Mouse (Mus musculus): ENCODE measurements around the gene Igf1r.

DNA sequence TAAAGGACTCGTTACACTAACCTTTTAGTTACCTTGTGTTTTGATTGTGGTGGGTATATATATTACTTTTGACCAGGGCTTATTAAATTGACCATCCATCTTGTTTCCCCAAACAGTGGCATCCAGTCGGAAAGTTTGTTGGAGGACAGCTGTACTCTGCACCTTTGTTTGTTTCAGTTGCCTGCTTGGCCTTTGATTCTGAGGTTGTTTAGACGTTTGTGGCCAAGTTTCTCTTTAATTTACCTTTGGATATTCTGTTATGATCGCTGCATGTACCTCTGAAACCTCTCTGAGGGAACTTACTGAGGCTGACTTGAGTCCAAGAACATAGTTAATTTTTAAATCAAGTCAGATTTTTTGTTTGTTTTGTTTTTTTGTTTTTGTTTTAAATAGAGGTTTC lies 94.5 kb downstream of the Igf1r start:
- TF ChIP-seq CTCF (IDR thresholded peaks at IDR 0.05) = no peak
- no peak for TF ChIP-seq EP300 (IDR thresholded peaks at IDR 0.05; ENCODE audit: insufficient read depth, low read depth, low read length)
- TF ChIP-seq POLR2A (IDR thresholded peaks at IDR 0.05; ENCODE audit: insufficient read depth, low read depth, low read length) = no peak
